Mouse (Mus musculus) heart, adult 2 months (tissue): Measurements from ENCODE around the gene Fam149a.

ENCODE experiments used
- CTCF ChIP-seq: fragments of 200-600 bp; IDR thresholded peaks from 2 replicates; pipeline ENCODE4 v1.8.1; 2022; ENCODE audit warnings: antibody characterized with exemption, mild to moderate bottlenecking, moderate library complexity
- EP300 ChIP-seq: fragments of 200-500 bp; IDR thresholded peaks from 2 replicates; pipeline ENCODE4 v1.6.1; 2011; ENCODE audit warnings: low read depth, low read length, control low read depth; ENCODE audit not compliant: insufficient read depth
- POLR2A ChIP-seq: fragments of 200-500 bp; IDR thresholded peaks from 2 replicates; pipeline ENCODE4 v1.6.1; 2011; ENCODE audit warnings: mild to moderate bottlenecking, low read depth, low read length, control low read depth; ENCODE audit not compliant: insufficient read depth

DNA sequence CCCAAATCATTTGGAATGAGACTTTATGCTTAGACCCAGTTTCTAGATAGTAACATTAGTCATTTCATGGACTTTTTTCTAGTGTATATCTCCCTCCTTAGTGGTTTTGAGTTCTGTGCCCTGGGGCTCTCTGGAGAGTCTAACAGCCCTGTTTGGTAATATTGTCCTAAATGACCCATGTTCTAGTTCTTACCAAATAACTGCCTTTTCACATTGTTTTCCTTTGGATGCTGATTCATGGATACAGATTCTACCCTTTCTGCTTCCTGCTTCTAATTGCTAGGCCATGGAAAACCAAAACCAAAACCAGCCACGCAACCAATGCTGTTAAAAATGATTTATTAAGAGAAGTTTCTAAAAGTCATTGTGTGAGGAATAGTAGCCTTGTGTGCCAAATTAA lies 76.6 kb downstream of the Fam149a start:
- TF ChIP-seq POLR2A, result no peak
- TF ChIP-seq CTCF, result no peak
- no peak for TF ChIP-seq EP300
